Mouse (Mus musculus) E14TG2a.4 (cell line): ENCODE data around the gene Exosc2.

Experiments used
- H3K27me3 ChIP-seq: 2 replicates; pipeline ENCODE4 v1.6.1; 2014; ENCODE audit warnings: low read length, control low read depth; ENCODE audit not compliant: insufficient read depth
- H3K36me3 ChIP-seq: 2 replicates; pipeline ENCODE4 v1.6.1; 2014; ENCODE audit warnings: low read length, control low read depth; ENCODE audit not compliant: insufficient read depth
- H3K4me1 ChIP-seq: replicated peaks from 2 replicates; pipeline ENCODE4 v1.6.1; 2014; ENCODE audit warnings: low read depth, low read length, control low read depth
- H3K4me3 ChIP-seq: replicated peaks from 2 replicates; pipeline ENCODE4 v1.5.1; 2014; ENCODE audit warnings: mild to moderate bottlenecking, low read length
- H3K9me3 ChIP-seq: 2 replicates; pipeline ENCODE4 v1.6.1; 2014; ENCODE audit warnings: low read length, control low read depth
- CTCF ChIP-seq: conservative IDR thresholded peaks from 2 replicates; pipeline ENCODE4 v1.5.1; 2014; ENCODE audit warnings: low read length
- NANOG ChIP-seq: IDR thresholded peaks from 2 replicates; pipeline ENCODE4 v1.6.1; 2014; ENCODE audit warnings: borderline replicate concordance, low read length, mixed read lengths
- POU5F1 ChIP-seq: IDR thresholded peaks from 2 replicates; pipeline ENCODE4 v1.6.1; 2014; ENCODE audit warnings: low read length, borderline replicate concordance

Gene Exosc2

DNA sequence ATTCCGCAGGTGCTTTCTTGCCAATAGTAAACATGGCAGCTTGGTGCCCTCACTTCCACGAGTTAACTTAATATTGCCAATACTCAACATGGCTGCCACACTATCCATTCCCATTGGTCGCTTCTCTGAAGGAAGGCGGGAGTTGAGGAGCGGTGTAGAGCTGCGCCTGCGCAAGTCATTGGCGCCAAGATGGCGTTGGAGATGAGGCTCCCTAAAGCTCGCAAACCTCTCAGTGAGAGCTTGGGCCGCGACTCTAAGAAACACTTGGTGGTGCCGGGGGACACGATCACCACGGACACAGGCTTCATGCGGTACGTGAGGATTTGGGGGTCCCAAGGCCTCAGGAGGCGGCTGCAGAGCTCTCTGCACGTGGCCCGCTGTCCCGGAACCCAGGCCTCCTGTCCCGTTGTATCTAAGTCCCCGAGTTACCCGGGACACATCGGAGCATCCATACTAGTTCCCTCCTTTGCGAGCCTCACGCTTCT is at the start of gene Exosc2:
Exosc2 (plus strand) TSS at position 165 of the 485 bp plus-strand sequence.
- Histone ChIP-seq H3K27me3 (no peaks in the 10 kb centered on the region), H3K9me3 (no peaks in the 10 kb centered on the region), H3K4me3 (peak within 1 kb of the TSS; percentile 98), H3K36me3 (peaks cover 37% of the 10 kb centered on the region), H3K4me1 (peaks cover 35% of the 10 kb centered on the region)
- TF ChIP-seq POU5F1 (no peak), CTCF (no peak), NANOG (no peak)

DNA sequence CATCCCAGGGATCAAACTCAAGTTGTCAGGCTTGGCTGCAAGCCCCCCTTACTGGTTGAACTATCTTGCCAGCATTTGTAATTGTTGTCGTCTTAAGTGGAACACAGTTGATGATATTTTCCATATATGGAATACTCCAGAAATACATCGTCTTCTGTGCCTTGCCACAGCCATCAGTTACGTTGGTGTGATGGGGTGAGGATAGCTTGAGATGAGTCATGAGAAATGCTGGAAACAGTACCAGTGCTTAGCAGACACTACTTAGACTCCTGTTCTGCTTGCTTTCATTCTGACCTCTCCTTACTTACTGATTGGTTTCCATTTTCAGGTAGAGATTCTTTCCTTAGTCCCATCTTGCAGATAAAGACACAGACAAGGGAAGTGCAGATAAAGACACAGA is 37.0 kb upstream of the Exosc2 start:
- TF ChIP-seq NANOG (no peak), POU5F1 (no peak), CTCF (no peak)
- Histone ChIP-seq H3K36me3 (no peaks in the 10 kb centered on the region), H3K4me3 (no peak overlapping the region), H3K9me3 (no peaks in the 10 kb centered on the region), H3K27me3 (peaks cover 85% of the 10 kb centered on the region), H3K4me1 (peaks cover 51% of the 10 kb centered on the region)

DNA sequence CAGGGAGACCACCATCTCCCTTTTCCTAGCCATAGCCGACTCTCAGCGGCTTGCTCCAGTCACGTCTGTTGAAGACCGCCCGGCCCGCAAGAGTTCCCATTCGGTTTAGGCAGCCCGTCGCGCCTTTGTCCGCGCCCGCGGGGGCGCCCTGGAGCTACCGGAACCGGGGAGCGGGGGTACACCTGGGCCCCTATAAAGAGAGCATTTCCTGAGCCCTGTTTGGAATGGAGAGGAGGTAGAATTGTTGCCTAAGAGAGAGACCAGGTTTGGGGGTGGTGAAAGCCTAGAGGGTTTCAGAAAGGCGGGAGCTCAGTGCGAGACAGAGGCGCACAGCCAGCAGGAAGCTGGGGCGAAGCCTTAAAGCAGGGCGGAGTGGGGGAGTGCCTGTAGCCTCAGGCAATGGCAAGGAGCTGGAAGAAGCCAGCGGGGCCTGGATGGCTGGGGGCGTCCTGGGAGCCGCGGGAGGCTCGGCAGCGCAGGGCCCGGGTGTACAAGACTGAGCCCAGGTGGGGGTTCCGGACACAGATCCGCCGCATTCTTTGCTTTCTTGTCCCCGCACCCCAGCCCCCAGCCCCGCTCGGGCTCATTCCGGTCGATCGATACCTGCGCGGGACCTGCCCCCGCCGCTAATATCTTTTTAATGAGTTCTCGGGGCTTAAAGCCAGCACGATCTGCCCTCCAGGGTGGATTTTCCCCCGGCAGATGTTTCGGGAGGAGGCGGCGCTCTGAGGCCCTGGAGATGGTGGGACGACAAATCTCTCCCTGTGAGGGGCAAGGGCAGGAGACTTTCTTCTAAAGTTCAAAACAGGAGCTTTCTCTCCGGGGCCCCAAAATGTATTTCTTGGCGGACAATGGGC is 35.0 kb upstream of the Exosc2 start:
- TF ChIP-seq NANOG: no peak
- TF ChIP-seq POU5F1: no peak
- TF ChIP-seq CTCF: no peak
- Histone ChIP-seq H3K36me3 (no peaks in the 10 kb centered on the region), H3K27me3 (peaks cover 98% of the 10 kb centered on the region), H3K4me3 (peak overlapping the region; percentile 72), H3K9me3 (no peaks in the 10 kb centered on the region), H3K4me1 (peaks cover 71% of the 10 kb centered on the region)

DNA sequence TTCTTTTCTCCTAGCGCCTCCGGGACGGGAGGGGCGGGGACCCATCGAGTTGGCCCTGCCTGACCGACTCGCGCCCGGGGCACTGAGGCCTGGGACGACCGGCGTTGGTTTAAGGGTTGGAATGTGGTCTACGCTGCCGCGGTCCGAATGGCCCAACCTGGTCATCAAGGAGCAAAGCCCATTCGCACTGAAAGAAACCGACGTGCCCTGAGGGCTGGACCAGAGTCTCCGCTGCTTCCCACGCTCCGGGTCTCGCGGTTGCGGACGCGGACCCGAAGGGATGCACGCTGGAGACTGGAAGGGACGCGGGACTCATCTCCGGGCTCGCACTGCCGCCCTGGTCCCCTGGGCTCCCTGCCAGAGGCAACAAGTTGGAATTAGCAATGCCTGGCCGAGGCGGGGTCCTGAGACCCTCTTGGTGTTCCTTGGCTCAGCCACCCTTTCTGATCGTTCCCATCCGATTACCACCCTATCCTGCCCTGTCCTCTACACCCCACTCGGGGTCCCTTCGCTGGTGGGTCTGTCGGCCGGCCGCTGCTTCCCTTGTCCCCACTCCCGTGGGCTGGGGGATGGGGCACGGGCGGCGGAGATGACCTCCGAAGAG is 34.3 kb upstream of the Exosc2 start:
- Histone ChIP-seq H3K4me1 (peaks cover 74% of the 10 kb centered on the region), H3K36me3 (no peaks in the 10 kb centered on the region), H3K4me3 (peak overlapping the region; percentile 72), H3K9me3 (no peaks in the 10 kb centered on the region), H3K27me3 (peaks cover 99% of the 10 kb centered on the region)
- no peak for TF ChIP-seq NANOG
- TF ChIP-seq CTCF: no peak
- TF ChIP-seq POU5F1: no peak

DNA sequence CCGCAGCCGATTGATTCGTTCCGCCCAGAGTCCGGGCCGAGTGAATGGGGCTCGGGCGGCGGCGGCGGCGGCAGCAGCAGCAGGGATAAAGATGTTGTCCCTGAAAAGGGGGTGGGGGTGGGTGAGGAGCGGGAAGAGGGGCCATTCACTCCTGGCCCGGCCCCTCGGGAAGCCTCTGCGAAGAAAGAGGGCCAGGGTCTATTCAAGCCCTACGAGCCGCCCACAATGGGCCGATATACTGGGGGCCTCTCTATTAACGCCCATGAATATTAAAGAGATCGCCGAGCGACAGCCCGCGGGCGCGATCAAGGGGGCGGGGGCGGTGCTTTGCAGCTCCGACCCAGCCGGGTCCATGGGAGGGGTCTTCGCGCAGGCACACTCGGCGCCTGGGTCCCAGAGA is 33.8 kb upstream of the Exosc2 start:
- TF ChIP-seq POU5F1 (no peak), CTCF (no peak), NANOG (no peak)
- H3K4me3 ChIP-seq: peak overlapping the region; percentile 72
- H3K9me3 ChIP-seq: no peaks in the 10 kb centered on the region
- H3K36me3 ChIP-seq: no peaks in the 10 kb centered on the region
- H3K4me1 ChIP-seq: peaks cover 77% of the 10 kb centered on the region
- H3K27me3 ChIP-seq: peaks cover 100% of the 10 kb centered on the region

DNA sequence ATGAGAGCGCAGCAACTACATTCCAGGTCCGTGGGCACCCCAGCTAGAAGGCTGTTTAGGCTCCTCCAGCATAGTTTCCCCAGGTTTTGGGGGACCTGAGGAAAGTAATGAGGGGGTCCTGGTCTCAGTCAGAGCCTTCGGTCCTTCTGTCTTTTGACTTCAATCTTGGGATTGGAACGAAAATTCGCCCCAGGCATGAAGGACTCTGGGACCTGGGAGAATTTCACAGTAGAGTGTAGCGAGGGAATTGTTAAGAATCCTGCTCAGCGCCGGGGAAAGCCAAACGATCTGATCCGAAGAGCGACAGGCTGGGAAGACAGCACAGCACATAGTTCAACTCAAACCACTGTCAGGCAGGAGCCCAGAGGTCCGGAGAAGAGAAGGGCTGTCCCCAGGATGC is 33.2 kb upstream of the Exosc2 start:
- Histone ChIP-seq H3K27me3 (peaks cover 100% of the 10 kb centered on the region), H3K36me3 (no peaks in the 10 kb centered on the region), H3K9me3 (no peaks in the 10 kb centered on the region), H3K4me1 (peaks cover 83% of the 10 kb centered on the region), H3K4me3 (peak overlapping the region; percentile 72)
- TF ChIP-seq POU5F1 (no peak), CTCF (no peak), NANOG (no peak)

DNA sequence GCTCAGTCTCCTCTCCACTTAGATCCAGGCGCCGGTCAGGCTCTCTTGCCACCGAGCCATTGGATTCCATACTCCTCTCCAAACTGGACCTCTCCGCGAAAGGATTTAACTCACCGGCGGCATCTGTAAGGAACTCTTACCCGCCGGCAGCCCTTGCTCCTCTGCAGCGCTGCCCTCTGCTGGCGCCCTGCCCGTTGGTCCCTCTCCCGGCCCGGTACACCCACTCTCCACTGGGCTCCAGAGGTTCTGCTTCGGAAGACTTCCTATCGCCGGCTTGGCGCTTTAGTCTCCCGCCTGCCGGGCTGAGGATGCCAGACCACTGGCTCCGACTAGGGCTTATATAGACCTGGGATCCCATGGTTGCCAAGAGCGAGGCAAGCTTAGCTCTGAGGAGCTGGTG is 32.7 kb upstream of the Exosc2 start:
- no peaks in the 10 kb centered on the region for H3K9me3 ChIP-seq
- TF ChIP-seq CTCF: no peak; the same call in 1 of the 2 replicates
- TF ChIP-seq NANOG: no peak
- no peak for TF ChIP-seq POU5F1
- peak overlapping the region; percentile 39 for H3K4me3 ChIP-seq
- H3K27me3 ChIP-seq: peaks cover 100% of the 10 kb centered on the region
- H3K4me1 ChIP-seq: peaks cover 86% of the 10 kb centered on the region
- H3K36me3 ChIP-seq: no peaks in the 10 kb centered on the region

DNA sequence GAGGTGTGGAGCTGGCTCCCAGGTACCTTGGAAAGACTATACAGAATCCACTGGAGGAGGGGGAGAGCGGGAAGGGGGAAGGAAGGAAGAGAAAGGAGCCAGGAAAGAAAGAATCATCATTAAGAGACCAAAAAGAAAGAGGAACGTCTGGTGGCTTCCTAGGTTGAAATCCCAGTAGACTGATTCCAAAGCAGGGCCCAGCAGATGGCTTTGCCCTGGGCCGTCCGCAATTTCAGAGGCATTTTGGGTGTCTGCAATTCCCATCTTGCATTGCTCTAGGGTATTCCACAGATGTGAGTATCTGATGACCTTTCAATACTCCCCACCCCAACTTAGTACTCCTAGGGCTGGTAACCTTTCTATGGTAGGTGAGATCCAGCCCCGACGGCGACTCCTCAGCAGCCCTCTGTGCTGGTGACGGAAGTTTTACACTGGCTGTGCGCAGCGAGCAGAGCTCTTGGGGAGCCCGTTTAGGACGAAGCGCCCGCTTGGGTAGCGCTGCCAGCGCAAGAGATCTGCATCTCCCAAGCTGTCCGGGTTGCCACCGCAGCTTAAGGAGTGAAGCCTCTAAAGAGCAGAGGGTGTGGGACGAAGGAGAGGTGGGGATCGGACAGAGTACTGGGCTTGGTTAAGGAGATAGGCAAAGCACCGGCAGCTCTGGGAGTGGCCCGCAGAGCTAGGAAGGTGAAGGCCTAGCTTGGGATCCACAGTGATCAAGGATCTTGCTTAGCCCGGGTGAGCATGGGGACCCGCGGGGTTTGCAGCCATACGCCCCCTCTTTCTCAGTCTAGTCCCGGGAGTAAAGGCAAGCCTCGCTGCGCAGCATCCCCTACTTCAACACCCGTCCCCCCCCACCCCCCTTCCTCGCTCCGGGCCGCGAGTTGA is 31.7 kb upstream of the Exosc2 start:
- Histone ChIP-seq H3K36me3 (no peaks in the 10 kb centered on the region), H3K9me3 (no peaks in the 10 kb centered on the region), H3K4me3 (peak overlapping the region; percentile 39), H3K4me1 (peaks cover 85% of the 10 kb centered on the region), H3K27me3 (peaks cover 100% of the 10 kb centered on the region)
- TF ChIP-seq CTCF (no peak), NANOG (no peak), POU5F1 (no peak)
